Mouse (Mus musculus) thymus, adult 2 months (tissue): Measurements from ENCODE around the gene Zdbf2. TPM values are rescaled to one million over a fixed set of nuclear protein-coding genes. Genes with fewer than 3 reads are reported as not detected.

Experiments used
- DNase-seq: peaks from one replicate; pipeline ENCODE4 v3.0.0; 2021
- H3K27ac ChIP-seq: fragments of 200-500 bp; 2 replicates; pipeline ENCODE4 v1.5.1; 2012; ENCODE audit warnings: low read length, control low read depth; ENCODE audit not compliant: control insufficient read depth, insufficient read depth
- H3K27me3 ChIP-seq: fragments of 200-500 bp; 2 replicates; pipeline ENCODE4 v1.6.1; 2012; ENCODE audit warnings: mild to moderate bottlenecking, low read length, moderate library complexity, mixed read lengths; ENCODE audit not compliant: control insufficient read depth, insufficient read depth
- H3K36me3 ChIP-seq: fragments of 200-500 bp; 2 replicates; pipeline ENCODE4 v1.6.1; 2012; ENCODE audit warnings: mild to moderate bottlenecking, low read length, moderate library complexity; ENCODE audit not compliant: control insufficient read depth, insufficient read depth
- H3K4me1 ChIP-seq: fragments of 200-500 bp; replicated peaks from 2 replicates; pipeline ENCODE4 v1.6.1; 2012; ENCODE audit warnings: low read length; ENCODE audit not compliant: control insufficient read depth, insufficient read depth
- H3K4me3 ChIP-seq: fragments of 200-500 bp; 2 replicates; pipeline ENCODE4 v1.5.1; 2012; ENCODE audit warnings: mild to moderate bottlenecking, low read length, control low read depth, moderate library complexity; ENCODE audit not compliant: control insufficient read depth, insufficient read depth
- CTCF ChIP-seq: fragments of 200-500 bp; IDR thresholded peaks from 2 replicates; pipeline ENCODE4 v1.5.1; 2012; ENCODE audit warnings: mild to moderate bottlenecking, control low read depth, low read length, moderate library complexity, borderline replicate concordance; ENCODE audit not compliant: control insufficient read depth, poor library complexity, insufficient read depth; ENCODE audit errors: extremely low read depth
- POLR2A ChIP-seq: fragments of 200-500 bp; IDR thresholded peaks from 2 replicates; pipeline ENCODE4 v1.6.1; 2012; ENCODE audit warnings: mild to moderate bottlenecking, low read length, control low read depth, moderate library complexity; ENCODE audit not compliant: control insufficient read depth, poor library complexity, insufficient read depth; ENCODE audit errors: extremely low read depth
- WGBS: fragments of 180-500 bp; shearing (Covaris S2); methylation state at CpG from one replicate; pipeline ENCODE4 v1.1.7; 2018; 5-methylcytosine and 5-hydroxymethylcytosine counted together
- polyA plus RNA-seq: library from polyadenylated mRNA; depleted of rRNA; stranded (reverse); fragments of >200 nt; gene quantifications from 2 replicates; pipeline ENCODE4 v1.2.3, GENCODE M21; 2012

The Zdbf2 gene
- polyA plus RNA-seq, 1 experiment, result 0.04 TPM

- no peak for DNase-seq
- no peak for TF ChIP-seq CTCF
- TF ChIP-seq POLR2A, result no peak
- Histone ChIP-seq H3K4me1 (no peaks in the 10 kb centered on the region), H3K4me3 (no peak overlapping the region), H3K27ac (no peak overlapping the region), H3K27me3 (peaks cover 2% of the 10 kb centered on the region; the same call in 1 of the 2 replicates), H3K36me3 (no peaks in the 10 kb centered on the region)
- 52% methylated on average over 17 of the region's 17 CpGs for WGBS
Observed at GRCm38 (mm10) chr1:63261041-63261590, 11.9 kb upstream of the Zdbf2 start.

DNA sequence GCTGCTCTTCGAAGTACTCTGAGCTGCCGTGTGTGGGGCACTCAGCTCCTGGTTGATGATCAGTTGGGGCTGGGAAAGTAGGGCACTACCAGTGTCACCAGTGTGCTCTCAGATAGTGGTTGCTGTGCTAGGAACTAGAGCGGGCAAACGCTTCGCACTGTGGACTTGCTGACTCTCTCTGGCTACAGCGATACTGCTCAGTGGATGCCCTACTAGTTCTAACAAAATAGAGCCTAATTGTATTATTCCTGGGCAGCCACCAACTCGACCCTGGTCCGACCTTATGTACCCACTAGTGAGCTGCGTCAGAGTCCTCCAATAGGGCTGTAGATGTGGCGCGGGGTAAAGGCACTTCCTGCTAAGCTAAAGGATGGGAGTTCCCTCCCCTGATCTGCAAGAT, 9.4 kb upstream of the Zdbf2 start:
- TF ChIP-seq CTCF (no peak), POLR2A (no peak)
- H3K36me3 ChIP-seq, result no peaks in the 10 kb centered on the region
- H3K4me1 ChIP-seq, result no peaks in the 10 kb centered on the region
- H3K27ac ChIP-seq, result no peak overlapping the region
- H3K27me3 ChIP-seq, result peaks cover 2% of the 10 kb centered on the region; the same call in 1 of the 2 replicates
- DNase-seq, result no peak
- 52% methylated on average over 11 of the region's 11 CpGs for WGBS
- H3K4me3 ChIP-seq, result no peak overlapping the region

- H3K36me3 ChIP-seq, result no peaks in the 10 kb centered on the region
- no peak overlapping the region for H3K4me3 ChIP-seq
- TF ChIP-seq POLR2A, result no peak
- TF ChIP-seq CTCF, result no peak
- no peak overlapping the region for H3K27ac ChIP-seq
- 48% methylated on average over 4 of the region's 4 CpGs for WGBS
- DNase-seq, result no peak
- no peaks in the 10 kb centered on the region for H3K4me1 ChIP-seq
- H3K27me3 ChIP-seq, result peaks cover 2% of the 10 kb centered on the region; the same call in 1 of the 2 replicates
Observed at GRCm38 (mm10) chr1:63265461-63265860, 7.6 kb upstream of the Zdbf2 start.

DNA sequence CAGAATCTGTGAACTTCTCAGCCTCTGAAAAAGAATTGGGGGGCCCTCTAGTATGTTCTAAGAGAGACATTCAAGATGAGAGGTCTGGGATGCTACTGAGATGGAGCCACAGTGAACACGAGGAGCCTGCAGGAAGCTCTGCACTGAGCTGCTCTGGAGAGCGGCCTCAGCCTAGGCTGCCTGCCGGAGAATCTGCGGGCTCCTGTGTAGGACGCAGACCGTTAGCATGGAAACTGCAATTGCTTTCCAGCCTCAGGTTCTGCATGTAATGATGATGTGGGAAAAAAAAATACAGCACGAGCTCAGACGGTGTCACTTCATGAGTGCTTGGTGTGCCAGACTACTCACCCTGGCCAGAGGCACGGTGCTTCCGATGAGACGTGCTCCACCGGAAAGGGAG, 6.9 kb upstream of the Zdbf2 start:
- no peak for DNase-seq
- Histone ChIP-seq H3K4me1 (no peaks in the 10 kb centered on the region), H3K27ac (no peak overlapping the region), H3K27me3 (no peaks in the 10 kb centered on the region), H3K36me3 (no peaks in the 10 kb centered on the region), H3K4me3 (no peak overlapping the region)
- WGBS, result 41% methylated on average over 12 of the region's 12 CpGs
- no peak for TF ChIP-seq CTCF
- TF ChIP-seq POLR2A, result no peak

- DNase-seq, result no peak
- H3K4me1 ChIP-seq, result no peaks in the 10 kb centered on the region
- no peak for TF ChIP-seq POLR2A
- TF ChIP-seq CTCF, result no peak
- no peaks in the 10 kb centered on the region for H3K27me3 ChIP-seq
- no peak overlapping the region for H3K4me3 ChIP-seq
- WGBS, result 59% methylated on average over 15 of the region's 15 CpGs
- no peak overlapping the region for H3K27ac ChIP-seq
- no peaks in the 10 kb centered on the region for H3K36me3 ChIP-seq
Observed at GRCm38 (mm10) chr1:63266716-63267115, 6.3 kb upstream of the Zdbf2 start.

GRCm38 (mm10) chr1:63272125-63272675, 865 bp upstream of the Zdbf2 start:
- H3K27me3 ChIP-seq, result peaks cover 4% of the 10 kb centered on the region; the same call in 1 of the 2 replicates
- WGBS, result 38% methylated on average over 8 of the region's 8 CpGs

DNA sequence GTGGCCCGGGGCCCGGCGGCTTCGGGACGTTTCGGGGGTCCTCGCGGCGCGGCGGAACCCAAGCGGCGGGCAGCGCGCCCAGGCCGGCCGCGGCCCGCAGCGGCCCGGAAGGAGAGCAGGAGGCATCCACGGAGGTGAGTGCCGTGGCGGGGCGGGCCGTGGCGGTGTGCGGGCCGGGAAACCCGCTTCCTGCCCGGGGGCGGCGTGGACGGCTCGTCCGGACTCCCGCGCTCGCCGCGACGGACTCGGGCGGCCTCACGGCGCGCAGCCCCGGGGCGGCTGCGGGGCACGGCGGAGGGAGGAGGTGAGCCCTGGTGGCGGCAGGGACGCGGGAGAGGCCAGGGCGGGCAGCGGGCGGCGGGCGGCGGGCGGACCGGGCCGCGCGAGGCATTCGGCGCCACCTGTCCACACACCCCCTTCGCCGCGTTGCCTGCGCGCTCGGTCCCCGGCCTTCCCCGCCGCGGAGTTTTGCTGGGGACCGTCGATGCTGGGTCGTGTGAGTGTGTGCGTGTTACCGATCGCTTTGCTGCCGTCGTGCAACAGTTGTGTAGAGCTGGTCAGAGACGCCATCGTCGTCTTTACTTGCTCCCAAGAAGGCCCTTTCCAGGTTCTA, 380 bp downstream of the Zdbf2 start:
- Histone ChIP-seq H3K27me3 (peaks cover 4% of the 10 kb centered on the region; the same call in 1 of the 2 replicates), H3K27ac (no peak overlapping the region), H3K4me3 (no peak overlapping the region)

More at GRCm38 (mm10) chr1:63272125-63272675, 865 bp upstream of the Zdbf2 start:
- no peak for DNase-seq
- H3K4me3 ChIP-seq, result no peak overlapping the region
- peaks cover 3% of the 10 kb centered on the region for H3K4me1 ChIP-seq
- TF ChIP-seq CTCF (no peak), POLR2A (no peak)
- H3K36me3 ChIP-seq, result no peaks in the 10 kb centered on the region
- H3K27ac ChIP-seq, result no peak overlapping the region

More for the DNA sequence above, 380 bp downstream of the Zdbf2 start:
- no peaks in the 10 kb centered on the region for H3K36me3 ChIP-seq
- no peak for DNase-seq
- 3% methylated on average over 86 of the region's 89 CpGs for WGBS
- peaks cover 3% of the 10 kb centered on the region for H3K4me1 ChIP-seq
- TF ChIP-seq CTCF (no peak), POLR2A (no peak)
